Mouse (Mus musculus) gonadal fat pad, adult 2 months (tissue): ENCODE data around the gene Gna15. TPM values are rescaled to one million over a fixed set of nuclear protein-coding genes. Genes with fewer than 3 reads are reported as not detected.

Experiments used
- DNase-seq: peaks from one replicate; pipeline ENCODE4 v3.0.0-alpha.2; 2012; ENCODE audit warnings: low read depth
- polyA plus RNA-seq: library from polyadenylated mRNA; depleted of rRNA; stranded (reverse); fragments of >200 nt; gene quantifications from 2 replicates; pipeline ENCODE4 v1.2.3, GENCODE M21; 2012

Gene Gna15
- polyA plus RNA-seq, 1 experiment: 4.7 TPM

DNA sequence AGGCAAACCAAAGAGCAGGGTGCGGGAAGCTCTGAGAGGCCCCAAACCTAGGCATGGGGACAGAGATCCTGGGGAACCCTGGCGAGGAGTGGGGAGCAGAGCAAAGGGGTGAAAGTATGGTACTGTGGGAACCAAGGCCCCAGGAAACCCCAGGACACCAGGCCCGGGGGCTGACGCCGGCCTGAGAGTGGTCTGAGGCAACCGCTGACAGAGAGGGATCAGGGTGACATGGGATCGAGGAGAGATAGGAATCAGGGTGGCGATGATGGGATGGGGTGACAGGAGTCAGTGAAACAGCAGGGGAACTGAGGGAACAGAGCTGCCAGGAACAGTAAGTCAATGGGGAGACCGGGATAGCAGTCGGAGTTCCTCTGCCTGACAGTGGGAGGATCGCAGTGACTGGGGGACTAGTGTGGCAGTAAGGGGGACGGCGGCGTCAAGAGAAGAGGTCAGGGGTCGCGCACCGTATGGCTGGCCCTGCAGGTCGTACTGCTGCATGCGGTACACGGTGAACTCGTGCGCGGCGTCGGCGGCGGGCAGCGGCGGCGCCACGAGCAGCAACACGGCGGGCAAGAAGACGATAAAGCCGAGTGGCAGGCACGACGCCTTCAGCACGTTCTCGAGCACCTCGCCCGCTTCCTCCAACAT is 28.3 kb downstream of the Gna15 start:
- DNase-seq: no peak

DNA sequence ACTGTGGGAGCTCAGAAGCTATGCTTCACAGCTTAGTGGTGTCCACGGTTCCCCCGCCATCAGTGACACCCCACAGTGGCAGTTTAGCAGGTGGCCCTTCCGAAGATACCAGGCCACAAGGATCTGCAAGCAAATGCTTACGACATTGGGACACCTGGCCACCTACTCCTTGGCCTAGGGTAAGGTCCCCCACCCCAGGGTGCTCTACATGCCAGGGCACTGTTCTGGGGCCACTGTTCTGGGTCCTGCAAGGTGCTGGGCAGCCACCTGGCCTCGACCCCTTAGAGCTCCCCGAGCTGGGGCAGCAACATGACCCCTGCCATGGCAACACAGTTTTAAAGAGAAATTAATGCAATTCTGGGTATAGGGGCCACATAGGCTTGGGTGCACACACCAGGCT is 28.9 kb downstream of the Gna15 start:
- no peak for DNase-seq

DNA sequence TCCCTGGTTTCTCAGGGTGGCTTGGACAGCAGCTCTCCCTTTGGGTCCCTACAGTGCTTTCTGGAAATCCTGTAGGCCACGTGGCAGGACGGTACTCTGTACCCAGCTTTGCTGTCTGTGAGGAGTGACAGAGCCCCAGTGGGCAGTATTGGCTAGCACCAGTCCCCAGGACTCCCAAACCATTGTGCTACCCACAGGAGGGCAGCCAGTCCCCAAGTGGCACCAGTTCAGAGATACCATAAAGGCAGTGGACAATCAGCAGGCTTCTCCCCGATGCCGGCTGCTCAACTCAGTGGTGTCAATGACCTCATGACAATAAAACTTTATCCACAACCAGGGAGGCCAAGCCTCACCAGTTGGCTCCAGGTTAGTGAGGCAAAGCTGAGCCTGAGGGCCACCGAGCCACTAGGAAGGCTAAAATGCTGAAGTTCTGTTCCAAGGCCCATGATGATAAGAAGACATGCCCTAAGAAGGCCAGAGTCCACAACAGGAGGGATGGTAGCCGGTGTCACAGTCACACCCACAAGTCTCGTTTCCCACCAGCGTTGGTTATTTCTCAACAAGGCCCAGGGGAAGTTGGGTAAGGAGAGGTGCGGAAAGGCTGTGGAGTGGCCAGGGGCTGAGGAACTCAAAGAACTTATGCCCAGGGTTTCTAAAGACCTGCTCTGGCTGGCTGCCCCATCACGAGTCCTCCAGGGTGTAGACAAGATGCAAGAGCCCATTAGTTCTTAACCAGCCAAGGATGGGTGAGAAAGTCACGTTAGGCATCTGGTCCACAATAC is 29.6 kb downstream of the Gna15 start:
- DNase-seq: no peak

DNA sequence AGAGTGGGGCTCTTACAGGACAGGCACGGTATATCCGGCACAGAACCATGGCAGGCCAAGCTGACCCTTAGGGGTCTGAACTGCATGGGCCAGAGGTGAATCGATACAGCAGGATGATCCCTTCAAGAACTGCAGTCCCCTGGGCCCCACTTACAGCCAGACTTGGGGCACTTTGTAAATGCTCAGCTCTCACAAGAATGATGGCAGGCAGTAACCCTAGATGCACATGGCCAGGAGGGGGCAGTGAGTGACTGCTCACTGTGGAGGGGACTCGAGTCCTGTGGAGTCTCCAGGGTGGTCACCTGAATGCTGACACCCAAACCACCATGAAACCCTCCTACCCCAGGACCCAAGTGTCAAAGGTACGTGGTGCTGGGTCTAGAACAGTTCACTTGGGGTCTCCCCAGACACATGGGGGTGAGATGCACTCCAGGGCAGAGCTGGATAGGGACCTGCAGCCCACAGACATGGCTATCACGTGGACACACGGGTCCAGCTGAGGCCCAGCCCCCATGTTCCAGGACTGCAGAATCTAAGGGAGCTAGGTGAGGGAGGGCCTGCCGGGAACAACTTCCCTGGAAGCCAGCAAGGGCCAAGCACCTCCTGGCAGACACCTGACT is 30.3 kb downstream of the Gna15 start:
- no peak for DNase-seq

DNA sequence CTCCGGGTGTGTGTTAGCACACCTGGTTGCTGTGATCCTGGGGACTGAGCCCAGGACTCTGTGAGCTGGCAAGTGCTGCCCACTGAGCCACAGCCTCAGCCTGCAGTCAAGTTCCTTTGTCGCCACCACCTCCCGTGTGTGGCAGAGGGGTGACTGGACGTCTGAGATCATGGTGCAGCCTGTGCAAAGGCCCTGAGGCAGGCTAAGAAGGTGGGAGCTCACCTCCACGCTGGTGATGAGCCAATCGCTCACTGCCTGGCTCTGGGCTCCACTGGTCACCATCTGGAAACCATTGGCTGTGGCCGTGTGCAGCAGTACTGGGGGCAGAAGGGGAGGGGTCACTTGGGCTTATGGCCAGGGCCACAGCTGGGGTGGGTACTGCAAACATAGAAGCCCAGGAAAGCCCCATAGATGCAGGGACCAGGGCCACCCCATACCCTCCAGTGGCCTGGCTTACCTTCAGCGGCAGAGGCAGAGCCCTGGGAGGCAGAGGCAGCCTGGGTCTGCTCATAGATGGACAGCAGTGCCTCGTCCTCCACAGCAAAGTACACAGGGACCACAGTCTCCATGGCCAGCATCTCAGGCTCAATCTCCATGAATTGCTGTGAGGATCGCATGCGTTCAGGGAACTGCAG is 31.3 kb downstream of the Gna15 start:
- DNase-seq: no peak

DNA sequence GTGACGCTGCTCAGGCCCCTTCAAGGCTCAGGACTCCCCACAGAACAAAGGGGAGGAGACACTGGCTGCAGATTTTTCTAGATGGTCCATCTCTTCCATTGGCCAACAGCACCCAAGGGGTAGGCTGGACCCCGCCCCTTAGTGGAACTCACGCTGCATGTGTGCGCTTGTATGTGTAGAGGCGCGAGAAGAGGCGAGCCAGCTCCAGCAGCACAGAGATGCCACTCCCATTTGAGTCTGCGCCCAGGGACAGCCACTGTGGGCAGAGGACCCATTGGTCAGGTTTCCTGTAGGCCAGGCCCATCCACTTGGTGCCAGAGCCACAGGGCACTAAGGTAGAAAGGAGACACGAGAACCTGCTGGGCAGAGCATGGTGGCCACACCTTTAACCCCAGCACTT is 33.0 kb downstream of the Gna15 start:
- no peak for DNase-seq

DNA sequence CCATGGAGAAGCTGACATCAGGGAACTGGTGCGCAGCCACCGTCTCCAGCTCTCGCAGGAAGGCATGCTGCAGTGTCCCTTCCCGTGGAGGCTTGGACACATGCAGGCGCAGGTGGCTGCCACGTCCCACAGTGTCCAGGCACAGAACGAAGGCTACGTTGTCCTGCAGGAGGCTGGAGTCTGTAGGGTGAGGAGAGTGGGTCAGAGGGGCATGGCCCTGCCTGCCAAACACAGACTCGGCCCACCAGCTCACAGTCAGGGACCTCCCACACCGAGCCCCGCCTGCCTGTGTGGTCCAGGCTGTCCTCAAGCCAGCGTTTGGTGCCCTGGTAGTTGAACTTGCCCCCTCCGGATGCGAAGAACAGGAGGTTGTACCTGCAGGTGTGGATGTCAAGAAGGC is 34.1 kb downstream of the Gna15 start:
- no peak for DNase-seq

DNA sequence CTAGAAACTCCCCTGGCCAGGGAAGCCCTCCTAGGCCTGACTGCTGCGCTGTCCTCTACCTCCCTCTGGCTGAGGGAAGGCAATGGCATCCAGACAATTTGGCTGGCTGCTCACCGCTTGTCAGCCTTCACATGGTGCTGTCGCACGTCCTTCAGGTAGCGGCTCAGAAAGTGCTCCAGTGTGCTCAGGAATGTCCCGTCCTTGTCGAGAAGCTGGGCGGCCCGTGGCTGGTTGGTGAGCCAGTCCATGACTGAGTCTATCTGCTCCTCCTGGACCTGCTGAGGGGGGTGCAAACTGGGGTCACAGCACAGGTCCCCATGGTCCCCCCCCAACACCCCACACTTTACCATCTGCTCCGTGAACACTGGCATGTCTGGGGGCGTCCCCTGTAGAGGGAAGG is 35.9 kb downstream of the Gna15 start:
- DNase-seq: no peak

DNA sequence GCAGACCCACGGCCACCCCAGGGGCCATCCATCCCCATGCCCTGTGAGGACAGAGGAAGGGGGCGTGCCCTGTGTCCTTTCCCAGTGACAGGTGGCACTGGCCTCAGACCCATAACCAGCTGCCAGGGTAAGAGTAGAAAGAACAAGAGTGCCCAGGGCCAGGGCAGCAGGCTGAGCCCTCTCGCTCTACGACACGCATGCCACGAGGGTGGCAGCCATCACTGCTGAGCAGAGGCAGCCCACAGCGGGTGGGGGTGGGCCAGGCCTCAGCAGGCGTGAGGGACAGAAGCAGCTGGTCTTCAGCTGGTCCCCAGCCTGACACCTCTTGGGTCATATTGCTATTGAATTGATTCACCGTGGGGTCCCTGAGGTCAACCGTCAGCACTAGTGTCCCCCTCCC is 37.5 kb downstream of the Gna15 start:
- no peak for DNase-seq

DNA sequence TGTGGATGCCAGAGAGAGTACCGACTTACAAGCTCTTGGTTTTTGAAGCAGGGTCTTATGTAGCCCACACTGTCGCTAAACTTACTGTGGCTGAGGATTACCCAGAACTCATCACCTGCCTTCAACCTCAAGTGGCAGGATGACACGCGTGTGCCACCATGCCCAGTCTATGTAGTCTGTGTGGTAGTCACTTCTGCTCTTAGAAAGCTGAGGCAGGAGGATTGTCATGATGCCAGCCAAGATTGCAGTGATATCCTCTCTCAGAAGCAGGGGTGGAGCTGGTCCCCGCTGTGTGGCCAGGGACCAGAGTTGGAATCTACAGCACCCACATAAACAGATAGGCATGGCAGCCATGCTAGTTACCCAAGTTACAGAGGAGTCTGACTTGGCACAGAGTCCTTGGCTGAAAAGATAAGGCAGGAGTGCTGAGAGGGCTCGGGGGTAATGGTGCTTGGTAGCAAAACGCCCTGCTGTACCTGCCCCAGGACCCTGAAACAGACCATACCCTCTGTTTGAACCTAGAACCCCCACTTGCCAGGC is 38.5 kb downstream of the Gna15 start:
- no peak for DNase-seq

DNA sequence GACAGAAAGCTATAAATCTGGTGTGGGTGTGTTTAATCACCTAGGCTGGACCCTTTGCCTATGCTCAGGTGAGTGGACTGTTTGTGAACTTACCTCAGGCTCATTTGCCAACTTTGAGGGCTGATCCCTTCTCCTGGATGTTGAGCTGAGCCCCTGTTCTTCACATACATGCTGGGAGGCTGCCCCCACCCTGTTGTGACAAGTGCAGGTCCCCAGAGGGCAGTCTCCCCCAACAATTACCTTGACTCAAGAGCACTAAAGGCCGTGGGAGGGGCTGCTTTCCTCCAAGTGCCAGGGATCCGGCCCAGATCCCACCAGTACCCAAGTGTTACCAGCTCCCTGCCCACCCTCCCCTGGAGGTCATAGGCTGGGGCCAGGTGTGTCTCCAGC is 39.0 kb downstream of the Gna15 start:
- no peak for DNase-seq

DNA sequence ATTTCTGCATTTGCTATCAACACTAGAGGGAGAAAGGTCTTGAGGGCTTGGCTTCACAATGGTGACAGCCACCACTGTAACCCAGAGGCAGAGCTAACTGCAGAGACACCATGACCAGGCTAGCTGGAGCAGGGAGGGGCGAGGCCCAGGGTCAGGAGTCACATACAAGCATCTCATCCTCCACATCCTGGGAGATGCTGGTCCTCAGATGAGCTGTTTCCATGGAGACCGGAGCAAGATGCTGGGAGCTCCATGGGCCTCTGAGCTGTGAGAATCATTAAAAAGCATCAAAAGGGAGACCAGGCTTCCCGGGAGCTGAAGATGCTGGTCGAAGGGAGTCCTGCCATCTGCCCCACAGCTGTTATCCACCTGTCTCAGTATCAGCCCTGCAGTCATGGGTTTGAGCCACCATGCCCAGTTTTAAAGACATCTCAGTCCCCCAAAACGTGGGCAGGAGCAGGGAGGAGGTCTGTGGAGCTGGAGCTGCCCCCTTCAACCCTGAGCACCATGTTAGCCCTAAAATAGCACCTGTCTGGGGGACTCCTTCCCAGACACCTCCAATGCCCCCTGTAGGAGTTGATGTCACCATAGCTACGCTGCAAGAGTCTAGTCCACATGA is 39.5 kb downstream of the Gna15 start:
- no peak for DNase-seq

DNA sequence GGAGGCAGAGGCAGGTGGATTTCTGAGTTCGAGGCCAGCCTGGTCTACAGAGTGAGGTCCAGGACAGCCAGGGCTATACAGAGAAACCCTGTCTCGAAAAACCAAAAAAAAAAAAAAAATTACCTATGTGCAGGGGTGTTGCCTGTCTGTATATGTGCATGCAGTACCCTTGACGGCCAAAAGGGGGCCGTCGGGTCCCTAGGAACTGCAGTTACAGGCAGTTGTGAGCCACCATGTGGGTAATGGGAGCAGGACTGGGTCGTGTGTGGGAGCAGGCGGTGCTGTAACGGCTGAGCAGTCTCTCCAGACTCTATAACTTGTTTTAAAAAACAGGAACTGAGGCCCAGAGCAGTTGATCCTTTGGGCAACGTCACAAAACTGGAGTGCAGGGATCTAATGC is 40.0 kb downstream of the Gna15 start:
- DNase-seq: no peak

DNA sequence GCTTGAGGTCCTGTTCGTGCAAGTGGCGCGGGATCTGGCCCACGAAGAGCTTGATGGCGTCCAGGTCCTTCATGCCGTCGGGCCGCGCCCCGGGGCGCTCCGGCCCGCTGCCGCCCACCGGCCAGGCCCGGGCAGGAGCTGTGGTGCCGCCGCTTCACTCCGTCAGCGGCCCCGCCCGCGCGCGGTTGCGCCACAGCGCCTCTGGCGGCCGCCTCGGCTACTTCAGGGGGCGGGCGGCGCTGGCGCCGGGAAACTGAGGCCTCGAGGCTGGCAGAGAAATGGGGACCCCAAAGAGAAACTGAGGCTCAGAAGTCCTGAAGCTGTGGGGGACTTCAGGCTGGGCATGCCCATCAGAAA is 41.5 kb downstream of the Gna15 start, which contains the start of gene Celf5:
Celf5 (minus strand) TSS at position 177 of the 357 bp plus-strand sequence.
- no peak for DNase-seq

DNA sequence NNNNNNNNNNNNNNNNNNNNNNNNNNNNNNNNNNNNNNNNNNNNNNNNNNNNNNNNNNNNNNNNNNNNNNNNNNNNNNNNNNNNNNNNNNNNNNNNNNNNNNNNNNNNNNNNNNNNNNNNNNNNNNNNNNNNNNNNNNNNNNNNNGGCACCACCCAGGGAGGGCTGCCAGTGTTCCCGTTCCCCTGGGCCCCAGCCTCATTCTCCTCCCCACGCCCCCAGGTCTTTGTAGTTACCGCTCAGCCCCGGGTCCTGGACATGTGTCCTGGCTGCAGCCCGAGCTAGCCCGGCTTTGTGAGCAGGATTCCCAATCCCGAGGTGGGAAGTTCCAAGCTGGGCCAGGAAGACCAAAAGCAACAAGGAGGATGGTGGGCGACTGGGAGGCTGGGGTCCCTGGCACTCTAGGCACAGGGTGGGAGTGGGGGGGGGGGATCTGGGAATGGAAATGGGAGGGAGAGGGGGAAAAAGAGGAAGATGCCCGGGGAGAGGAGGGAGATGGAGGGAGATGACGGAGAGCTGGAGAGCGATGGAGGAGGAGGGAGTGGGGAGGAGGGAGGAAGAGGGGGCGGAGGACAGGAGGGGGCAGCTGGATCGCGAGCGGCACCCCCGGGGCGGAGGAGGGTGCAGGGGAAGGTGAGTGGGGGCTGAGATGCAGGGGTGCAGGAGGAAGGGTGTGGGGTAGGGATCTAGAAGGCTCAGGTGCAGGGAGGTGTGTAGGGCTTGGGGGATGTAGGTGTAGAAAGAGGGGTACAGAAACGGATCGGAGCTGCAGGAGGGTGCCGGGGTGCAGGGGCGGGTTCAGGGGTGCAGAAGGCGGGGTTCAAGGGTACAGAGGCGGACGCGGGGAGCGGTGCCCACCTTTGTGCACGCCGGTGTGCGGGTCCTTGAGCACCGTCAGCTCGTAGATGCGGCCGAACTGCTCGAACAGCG is 42.2 kb downstream of the Gna15 start:
- no peak for DNase-seq

DNA sequence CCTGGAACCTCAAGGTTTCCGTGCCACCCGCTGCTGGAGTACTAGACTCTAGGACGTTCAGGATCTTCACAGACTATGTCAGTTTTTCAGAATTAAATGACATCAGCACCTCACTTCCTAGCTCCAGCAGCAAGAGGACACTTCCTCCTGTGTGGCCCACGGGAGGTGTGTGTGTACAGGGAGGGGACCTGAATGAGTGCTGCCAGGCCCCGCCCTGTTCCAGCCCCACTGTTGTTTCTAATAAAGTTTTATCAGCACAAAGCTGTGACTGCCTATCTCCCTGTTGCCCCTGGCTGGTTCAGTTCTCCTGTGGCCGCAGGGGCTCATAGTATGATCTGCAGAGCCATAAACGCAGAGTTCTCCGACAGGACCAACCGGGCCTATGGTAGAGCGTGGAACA is 49.6 kb downstream of the Gna15 start:
- no peak for DNase-seq

DNA sequence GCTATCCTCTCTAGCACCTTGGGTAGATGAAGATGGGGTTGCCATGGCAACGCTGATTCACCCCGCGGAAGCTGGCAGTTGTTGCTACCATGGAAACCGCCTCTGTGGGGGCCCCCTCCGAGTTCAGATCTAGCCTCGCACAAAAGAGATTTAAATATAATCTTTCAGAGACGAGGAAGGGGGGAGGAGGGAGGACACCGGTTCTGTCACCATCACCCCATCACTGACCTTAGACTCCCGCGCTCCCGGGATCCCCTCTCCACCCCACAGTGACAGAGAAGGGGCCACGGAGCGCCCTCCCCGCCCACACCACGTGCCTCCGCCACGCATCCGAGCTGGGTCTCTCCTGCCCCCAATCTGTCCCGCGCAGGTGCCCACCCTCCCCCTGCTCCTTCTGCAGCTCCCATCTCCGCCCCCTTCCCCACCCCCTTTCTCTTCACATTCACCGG is 51.0 kb downstream of the Gna15 start:
- no peak for DNase-seq

DNA sequence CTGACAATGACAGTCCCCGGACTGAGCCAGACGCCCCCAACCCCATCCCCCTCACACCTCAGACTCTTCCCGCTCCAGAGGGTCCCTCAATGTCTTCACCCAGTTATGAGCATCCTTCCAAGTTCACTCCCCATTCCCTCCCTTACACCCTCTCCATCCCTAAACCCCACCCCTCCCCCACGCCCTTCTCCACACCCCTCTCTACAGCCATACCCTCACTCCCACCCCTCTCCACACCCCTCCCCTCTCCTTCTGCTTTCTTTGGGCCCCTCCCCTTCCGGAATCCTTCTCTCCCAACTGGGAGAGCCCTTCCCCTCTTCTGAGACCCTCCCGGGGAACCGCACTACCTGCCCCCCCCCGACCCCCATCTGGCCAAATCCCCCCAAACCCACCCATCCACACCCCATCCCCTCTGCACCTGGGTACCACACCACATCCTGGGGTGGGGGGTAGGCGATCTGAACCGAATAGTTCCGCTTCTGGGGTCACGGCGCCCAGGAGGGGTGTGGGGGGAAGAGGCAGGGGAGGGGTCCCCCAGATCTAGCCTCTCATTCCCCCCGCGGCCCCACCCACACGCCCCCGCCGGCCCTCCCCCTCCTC is 51.5 kb downstream of the Gna15 start:
- no peak for DNase-seq

DNA sequence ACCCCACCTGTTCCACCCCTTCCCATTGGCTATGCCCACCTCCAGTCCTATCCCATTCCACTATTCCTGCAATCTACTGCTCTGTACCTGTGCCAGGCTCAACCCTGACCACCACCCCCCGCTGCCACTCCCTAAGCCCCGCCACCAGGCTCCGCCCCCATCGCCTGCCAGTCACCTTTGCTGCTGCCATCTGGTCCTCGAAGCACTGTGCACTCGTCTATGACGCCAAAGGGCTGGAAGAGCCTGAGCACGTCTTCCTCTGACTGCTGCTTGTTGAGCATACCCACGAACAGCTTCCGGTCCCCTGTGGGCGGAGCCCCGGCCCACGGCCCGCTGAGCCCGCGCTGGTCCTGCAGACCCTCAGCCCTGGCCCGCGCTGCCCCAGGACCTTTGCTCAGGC is 53.6 kb downstream of the Gna15 start:
- no peak for DNase-seq

DNA sequence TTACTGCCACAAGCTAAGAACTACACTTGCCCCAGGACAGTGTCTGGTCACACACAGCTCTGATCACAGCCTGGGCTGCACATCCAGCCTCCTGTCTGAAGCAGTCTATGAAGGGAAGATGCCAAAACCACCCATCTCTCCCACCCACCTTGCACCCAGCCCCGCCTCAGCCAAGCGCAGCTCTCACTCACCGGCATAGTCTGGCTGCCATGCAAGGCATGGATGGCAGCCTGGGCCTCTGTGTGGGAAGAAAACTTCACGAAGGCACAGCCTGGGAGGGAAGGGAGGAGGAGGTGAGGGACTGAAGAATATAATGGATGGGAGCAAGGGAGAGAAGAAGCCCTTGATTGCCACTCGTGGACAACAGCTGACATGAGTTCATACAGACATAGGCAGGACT is 54.8 kb downstream of the Gna15 start:
- no peak for DNase-seq
